Mouse (Mus musculus): ENCODE data around the gene Scn1b.

Gene Scn1b

DNA sequence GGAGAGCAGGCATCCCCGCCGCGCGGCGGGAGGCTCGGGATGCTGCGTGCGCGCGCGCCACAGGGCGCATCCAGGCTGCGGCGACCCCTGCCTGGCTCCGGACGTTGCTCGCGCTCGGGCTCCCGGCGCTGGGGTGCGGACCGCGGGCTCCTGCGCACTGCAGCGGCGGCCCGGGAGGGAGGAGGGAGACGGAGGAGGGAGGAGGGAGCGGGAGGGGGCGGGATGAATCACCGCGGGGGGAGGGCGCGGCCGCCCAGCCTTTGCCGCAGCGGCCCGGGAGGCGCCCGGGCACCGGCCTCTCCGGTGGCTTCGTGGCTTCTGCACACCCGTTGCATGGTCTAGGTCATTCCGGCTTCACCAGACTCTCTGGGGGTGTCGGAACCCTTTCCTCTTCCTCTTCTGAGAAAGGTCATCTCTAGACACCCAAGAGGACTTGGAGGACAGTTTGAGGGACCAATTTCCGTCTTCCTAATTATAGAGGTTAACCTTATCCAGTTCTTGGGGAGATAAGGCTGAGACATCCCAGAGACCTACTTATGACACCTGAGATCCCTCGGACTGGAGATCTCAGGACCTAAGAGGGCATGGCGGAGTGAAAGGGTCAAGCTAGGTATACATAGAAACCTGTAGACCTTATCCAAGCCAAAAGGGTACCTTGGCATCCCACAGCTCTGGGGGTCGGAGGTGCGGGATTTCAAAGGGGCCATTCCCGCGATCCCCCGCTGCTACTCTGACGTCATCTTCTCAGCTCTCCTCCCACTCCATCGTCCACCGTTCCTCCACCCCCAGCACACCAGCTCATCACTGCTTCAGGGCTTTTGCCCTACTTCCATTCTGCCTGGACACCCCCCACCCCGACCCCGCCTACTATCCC, at the start of gene Scn1b:
Scn1b (minus strand) TSS at position 153 of the 874 bp plus-strand sequence.
- DNase-seq (ENCODE audit: low read depth, low spot score): peak; percentile 70

DNA sequence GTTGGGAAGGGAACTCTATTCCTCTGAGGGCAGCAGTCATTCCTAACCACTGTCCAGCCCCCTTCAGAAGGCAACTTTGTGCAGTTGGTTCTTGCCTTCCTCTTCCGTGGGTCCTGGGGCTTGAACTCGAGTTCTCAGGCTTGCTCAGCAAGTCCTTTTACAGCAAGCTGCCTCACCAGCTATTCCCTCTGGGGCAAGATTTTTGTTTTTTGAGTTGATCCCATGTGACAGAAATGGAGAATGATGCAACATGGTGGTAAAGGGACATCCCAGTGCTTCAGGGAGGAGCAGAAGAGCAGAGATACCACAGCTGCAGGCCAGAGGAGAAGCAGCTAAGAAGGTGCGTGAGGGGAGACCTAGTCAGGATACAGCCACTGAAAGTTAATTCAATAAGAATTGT, 48.3 kb upstream of the Scn1b start:
- no peak for DNase-seq (ENCODE audit: low read depth, low spot score)

DNA sequence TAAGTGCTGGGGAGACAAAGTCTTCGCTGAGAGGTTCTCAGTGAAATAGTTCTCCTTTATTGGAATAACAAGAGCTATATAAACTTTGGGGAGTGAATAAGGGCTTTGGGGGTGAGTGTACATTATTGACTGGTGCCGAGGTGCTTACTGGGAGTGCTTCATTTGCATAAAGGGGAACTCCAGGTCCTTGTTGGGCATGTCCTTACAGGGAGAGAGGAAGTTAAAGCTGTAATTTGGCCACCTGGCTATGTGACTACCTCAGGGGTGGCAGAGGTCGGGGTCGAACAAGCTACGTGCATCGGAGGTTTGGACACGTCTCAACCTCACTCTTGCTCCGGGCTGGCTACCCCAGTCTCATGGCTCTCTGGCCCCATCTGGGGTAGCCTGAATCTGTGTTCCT, 47.7 kb upstream of the Scn1b start:
- DNase-seq (ENCODE audit: low read depth, low spot score): no peak

DNA sequence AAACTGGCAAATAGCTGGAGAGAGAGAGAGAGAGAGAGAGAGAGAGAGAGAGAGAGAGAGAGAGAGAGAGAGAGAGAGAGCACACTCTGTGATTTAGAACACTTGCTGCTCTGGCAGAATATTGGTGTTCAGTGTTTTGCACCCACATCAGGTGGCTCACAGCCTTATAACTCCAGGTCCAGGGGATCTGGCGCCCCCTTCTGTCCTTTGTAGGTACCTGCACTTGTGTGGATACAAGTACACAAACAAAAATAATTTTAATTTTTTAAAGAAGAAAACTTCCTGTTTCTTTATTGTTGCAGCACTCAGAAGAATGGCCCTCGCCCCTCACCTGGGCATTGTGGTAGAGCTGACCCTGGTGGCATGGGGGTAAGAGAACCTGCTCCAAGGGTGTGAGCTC, 45.4 kb upstream of the Scn1b start:
- DNase-seq (ENCODE audit: low read depth, low spot score): peak; percentile 89

DNA sequence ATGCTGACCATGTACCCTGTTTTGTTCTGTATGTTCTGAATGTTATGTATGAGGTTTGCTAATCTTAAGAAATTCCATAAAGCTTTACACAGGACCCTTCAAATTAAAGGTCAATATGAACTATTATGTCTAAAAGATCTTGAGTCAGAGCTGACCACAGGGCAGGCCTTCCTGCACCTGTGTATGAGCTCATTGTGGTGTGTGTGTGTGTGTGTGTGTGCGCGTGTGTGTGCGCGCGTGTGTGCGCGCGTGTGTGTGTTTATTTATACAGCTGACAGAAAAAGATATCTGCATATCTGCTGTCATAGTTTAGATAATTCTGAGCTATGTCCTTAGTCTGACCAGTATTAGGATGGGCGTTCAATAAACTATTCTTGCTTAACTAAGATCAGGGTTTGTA, 43.7 kb upstream of the Scn1b start:
- no peak for DNase-seq (ENCODE audit: low read depth, low spot score)

DNA sequence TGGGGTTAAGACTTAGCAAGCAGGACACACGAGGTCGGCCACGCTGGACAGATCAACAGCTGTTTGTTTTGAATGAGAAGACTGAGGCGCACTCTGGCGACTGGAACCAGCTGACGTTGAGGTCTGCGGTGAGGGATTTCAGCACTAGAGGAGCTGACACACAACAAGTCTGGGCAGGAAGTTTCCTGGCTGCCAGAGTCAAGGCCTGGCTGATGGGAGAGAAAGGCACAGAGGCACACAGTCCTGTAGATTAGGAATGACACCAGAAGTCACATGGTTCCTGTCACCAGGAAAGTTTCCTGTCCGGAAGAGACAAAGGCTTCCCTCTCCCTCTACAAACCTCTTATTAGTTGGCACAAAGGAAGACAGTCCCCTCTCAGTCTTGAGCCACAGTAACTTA, 41.6 kb upstream of the Scn1b start:
- peak; percentile 58 for DNase-seq (ENCODE audit: low read depth, low spot score)

DNA sequence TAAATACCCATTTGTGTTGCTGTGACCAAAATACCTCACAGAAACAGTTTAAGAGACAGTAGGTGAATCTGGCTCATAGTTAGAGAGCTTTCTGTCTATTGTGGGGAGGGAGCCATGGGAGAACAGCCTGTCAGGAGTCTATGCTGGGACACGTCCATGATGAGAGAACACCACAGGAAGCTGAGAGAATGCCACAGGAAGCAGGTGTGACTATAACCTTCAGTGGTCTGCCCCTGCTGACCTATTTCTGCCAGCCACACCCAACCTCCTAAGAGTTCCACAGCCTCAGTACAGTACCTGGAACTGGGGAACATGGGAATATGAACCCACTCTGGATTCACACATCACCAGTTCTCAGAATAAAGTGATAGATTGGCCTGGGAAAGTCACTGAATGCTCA, 37.9 kb upstream of the Scn1b start:
- DNase-seq (ENCODE audit: low read depth, low spot score): no peak

DNA sequence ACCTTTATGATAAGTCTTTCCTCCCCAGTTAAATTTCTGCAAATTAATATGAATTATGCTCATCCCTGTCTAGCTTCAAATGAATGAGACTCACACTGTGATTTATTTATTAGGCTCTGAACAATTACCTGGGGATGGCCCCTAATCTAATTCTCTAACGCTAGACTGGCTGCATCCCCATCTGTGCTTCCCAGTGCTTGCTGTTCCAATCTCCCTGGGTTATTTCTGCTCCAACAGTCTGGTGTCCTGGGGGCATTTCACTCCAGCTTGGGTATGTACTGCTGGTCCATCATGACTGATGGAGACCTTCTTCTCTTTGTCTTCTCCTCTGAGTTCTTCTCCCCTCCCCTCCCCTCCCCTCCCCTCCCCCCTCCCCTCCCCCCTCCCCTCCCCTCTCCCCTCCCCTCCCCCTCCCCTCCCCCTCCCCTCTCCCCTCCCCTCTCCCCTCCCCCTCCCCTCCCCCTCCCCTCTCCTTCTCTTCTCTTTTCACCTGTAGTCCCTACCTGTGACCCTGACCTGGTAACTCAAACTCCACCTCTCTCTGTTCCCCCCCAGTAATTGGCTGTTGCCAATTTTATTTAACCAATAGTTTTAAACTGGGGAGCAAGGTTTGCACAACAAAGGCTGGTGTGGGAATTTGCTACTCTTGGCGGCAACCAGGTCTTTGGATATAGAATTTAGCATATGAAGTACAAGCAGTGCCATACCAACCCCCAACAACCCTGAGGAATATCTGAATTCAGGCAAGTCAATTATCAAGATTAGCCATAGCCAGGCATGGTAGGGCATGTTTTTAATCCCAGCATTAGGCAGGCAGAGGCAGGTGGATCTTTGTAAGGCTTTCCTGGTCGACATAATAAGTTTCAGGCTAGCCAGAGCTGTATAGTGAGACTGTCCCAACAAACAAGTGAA, 37.1 kb upstream of the Scn1b start:
- DNase-seq (ENCODE audit: low read depth, low spot score): no peak

DNA sequence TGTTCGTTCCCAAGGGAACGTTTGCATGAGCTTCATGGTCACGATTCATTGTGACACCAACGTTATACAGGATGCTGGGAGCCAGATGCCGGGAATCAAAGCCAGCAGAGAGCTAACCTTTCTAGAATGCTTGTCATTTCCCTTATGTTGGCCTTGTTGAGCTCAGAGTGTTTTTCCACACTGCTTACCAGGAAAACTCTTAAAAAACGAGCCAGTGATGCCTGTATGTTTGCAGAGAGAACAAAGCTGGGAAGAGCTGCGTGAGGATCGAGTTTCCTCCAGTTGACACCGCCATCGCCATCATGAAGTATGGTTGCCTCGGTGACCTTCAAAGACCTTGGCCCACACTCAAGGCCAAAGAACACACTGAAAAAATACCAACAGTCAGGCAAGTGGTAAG, 35.5 kb upstream of the Scn1b start:
- DNase-seq (ENCODE audit: low read depth, low spot score): no peak

DNA sequence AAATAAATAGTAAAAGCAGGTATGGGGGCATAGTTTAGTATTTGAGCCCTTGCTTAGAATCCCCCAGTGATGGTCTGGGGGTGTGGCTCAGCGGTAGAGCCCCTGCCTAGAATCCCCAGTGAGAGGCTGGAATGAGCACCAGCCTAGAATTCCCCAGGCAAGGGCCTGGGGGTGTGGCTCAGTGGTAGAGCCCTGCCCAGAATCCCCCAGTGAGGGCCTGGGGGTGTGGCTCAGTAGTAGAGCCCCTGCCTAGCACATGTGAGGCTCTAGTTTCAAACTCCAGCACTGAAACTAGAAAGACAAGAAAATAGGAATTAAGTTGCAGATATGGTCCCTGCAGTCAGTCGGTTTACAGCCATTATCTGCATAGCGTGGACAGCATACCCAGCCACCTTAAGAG, 35.0 kb upstream of the Scn1b start:
- DNase-seq (ENCODE audit: low read depth, low spot score): no peak

DNA sequence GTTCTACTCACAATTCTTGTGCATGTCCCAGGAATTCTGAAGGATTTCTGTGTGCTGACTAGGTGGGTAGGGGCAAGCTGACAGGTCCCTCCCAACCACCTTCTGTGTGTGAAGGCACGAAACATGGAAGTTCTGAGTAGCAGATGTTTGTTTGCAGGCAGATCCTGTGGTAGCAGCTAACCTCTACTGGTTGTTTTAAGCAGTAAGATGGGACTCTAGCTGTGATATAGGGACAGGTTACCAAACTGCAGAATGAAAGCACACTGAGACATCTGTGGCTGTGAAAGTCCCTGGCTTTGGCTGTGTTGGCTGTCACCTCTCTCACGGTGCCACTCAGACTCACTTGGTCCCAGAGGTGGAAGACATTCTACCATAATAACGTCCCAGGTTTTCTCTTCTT, 34.4 kb upstream of the Scn1b start:
- DNase-seq (ENCODE audit: low read depth, low spot score): peak; percentile 38

DNA sequence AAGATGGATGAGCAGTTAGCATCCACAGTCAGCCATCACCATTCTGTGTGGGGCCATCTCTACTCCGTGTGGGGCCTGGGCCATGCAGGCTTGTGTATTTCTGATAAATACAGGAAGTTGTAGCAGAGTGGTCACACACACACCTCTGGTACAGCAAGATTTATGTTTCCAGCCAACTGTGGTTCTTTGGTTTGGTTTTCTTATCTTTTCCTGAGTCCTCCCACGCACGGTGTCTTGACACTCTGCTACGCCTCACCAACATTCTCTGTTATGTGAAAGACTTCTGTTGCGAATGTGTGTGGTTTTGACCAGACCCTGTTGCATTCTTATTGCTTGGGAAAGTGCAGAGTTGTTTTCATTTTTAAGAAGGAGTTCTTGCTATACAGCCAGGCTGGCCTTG, 34.0 kb upstream of the Scn1b start:
- DNase-seq (ENCODE audit: low read depth, low spot score): peak; percentile 72

DNA sequence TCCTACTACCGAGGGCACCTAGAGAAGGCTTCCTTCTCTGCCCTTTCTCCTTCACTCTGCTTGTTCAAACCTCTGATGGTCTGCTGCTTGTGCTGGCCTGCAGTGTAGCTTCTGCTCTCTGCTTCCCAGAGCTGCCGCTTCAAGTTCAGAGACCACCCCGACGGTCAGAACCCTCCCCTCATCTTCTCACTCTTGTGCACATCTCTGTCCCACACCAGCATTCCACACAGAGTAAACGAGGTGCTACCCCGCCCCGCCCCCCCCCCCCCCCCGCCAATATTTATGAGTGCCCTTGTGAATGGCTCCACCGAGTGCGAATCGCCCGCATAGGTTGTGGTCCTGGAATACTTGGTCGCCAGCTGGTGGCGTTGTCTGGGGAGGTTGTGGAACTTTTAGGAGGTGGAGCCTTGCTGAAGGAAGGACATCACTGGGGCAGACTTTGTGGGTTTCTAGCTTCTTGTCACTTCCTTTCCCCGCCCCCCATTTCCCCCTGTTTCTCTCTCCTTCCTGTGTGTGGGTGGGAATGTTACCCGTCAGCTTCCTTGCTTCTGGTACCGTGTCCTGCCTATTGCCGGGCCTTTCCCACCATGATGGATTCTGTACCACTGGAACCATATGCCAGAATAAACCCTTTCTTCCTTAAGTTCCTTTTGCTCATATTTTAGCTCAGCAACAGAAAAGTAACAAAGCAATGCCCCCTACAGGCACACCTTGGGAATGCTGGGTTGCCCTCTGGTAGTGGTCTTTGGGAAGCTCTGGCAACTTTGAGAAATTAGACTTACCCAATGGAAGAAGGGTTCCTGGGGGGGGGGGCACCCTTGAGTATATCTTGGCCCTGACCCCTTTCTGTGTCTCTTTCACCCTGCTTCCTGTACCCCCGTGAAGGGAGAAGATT, 29.5 kb upstream of the Scn1b start:
- peak; percentile 89 for DNase-seq (ENCODE audit: low read depth, low spot score)

DNA sequence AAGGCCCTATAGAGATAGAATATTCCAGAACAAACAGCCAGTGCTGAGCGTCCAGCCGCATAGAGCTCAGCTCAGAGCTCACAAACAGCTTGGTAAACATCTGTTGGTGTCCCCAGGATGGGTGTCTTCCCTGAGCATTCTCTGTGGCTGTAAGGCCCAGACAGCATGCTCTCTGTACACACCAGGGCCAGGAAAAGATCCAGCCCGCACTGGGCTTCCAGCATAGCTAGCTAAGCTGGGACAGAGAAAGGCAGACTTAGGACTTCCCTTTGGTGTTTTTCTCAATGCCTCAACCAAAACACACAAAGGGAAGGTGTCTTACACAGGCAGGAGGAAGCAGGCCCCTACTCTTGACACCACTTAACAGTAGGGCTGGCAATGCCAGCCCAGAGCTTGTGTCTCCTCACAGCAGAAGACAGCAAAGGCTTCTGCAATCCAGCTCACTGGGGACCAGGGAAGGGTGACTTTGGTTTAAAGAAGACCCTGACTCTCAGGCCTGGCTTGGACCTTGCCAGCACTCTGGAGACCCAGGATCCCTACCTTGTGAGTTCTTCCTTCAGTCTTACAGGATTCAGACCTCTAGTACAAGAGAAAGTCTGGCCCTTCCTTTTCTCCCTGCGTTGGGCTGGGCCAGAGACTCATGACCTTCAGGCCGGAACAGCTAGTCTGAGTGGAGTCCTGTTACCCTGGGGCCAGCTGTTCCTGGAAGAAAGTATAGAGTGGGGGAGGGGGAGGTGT, 28.7 kb upstream of the Scn1b start, which contains the start of gene Gramd1a:
Gramd1a (minus strand) TSS at position 601 of the 738 bp plus-strand sequence.
- peak; percentile 37 for DNase-seq (ENCODE audit: low read depth, low spot score)

DNA sequence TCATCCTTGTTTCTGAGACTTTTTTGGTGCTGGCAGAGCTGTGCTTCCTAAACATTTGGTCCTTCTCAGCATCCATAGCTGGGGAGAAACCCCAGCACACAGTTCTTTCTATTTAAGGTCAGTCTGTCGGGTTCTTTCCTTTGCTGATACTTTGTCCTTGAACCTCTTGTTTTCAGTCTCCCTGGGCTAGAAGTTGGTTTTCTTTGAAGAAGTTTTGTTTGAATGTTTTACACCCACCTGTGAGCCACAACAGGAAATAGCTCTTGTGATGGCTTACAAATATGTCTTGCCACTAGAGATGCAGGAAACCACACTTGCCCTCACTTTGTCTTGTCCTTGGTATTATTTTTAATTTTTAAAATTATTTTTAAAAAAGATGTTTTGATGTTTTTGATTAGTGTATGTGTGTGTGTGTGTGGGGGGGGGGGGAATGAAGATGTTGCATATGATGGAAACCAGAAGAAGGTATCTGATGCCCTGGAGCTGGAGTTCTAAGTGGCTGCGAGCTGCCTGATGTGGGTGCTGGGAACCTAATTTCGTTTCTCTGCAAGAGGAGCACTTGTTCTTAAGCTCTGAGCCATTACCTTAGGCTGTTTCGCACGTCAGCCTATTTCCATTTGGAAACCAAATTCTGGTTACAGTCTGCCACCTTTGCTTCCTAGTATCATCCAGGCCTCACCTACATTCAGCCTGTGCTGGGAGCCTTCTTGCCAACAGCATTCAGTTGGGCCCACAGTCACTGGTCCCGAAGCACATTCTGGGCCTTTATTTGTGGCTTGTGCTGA, 26.9 kb upstream of the Scn1b start:
- DNase-seq (ENCODE audit: low read depth, low spot score): peak; percentile 79

DNA sequence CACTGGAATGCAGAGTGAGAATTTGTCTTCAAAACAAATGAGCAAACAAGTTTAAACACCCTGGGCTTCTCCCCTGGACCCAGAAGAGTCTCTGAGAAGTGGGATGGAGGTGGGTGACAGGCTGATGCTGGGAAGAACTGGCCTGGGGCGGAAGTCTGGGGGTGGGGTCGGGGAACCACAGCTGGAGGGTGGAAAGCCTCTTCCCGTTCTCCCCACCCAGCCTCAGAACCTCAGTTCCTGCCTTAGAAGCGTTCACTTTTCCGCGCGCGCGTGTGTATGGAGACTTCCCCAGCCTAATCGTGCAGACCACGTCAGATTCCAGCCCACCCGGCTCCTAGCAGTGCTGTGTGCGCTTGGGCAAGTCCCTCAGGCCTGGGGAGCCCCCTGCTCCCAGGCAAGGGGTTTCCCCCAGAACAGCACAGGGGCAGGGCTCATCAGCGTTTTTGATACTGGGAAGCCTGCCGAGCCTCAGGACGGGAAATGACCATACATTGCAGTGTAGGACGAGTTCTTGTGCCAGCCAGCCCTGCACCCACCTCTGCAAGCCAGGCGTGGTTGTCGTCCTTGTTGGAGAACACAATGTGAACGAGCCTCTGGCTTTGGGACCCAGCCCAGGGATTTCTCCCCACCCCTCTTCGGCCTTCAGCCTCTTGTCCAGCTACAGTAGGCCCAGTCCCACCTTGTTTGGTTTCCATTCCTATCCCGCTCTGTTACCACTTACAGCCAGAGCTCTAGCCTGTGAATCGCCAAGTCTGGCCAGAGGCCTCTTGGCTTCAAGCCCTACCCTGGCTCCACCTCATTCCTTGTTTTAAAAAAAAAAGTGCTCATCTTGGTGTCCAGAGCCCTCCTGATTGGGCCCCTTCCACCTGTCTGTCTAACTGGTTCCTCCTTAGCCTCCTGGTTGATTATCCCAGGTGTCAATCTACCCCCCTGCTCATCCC, 24.8 kb upstream of the Scn1b start:
- DNase-seq (ENCODE audit: low read depth, low spot score): peak; percentile 82

DNA sequence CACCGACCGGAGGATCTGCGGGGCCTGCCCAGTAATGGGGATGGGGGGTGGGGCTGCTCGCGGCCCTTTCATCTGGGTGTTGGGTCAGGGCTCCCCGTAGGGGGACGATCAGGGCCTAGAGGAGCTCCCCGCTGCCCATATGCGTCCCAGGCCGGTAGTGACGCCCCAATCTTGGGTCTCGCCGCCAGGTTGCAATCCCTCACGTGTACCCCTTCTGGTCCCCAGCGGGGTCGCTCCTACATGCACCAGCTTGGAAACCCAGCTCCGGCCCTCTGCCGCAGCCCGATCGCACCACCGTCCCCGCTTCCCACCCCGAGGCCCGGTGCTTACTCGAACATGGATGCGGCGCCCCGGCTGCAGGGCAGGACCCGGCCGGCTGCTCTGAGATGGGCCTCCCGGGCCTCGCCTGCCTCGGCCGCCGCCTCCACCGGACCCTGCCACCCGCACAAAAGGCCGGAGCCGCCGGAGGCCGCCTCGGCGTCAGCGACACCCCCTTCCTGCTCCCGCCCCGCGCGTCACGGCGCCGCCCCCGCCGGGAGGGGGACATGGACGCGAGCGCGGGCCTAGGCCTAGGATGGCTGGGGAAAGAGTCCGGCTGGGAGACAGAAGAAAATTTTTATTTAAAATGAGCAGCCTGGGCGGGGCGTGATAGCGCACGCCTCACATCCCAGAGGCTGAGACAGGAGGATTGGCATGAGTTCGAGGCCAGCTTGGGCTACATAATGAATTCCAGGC, 23.9 kb upstream of the Scn1b start:
- peak; percentile 83 for DNase-seq (ENCODE audit: low read depth, low spot score)

Measured in CD4-positive, CD25-positive, alpha-beta regulatory T cell, adult 2 months (primary cell).